Mouse (Mus musculus): ENCODE results near the gene Zbtb18. TPM values are rescaled to one million over a fixed set of nuclear protein-coding genes. Genes with fewer than 3 reads are reported as not detected.
A peak's percentile ranks its signal among the peaks of the same experiment; 100 is the strongest.

The Zbtb18 gene
- total RNA-seq, 2 experiments from 2014 or later, result 10.5 to 13.8 TPM

- ATAC-seq (replicated peaks; ENCODE audit: low FRiP score, poor library complexity, severe bottlenecking), result no peak
These were observed 28.8 kb downstream of the Zbtb18 start for GRCm38 (mm10) chr1:177470951-177471350.

- ATAC-seq (replicated peaks; ENCODE audit: low FRiP score, poor library complexity, severe bottlenecking), result no peak
These were observed 33.5 kb downstream of the Zbtb18 start for GRCm38 (mm10) chr1:177475542-177476197.

GRCm38 (mm10) chr1:177478578-177478977 is 36.4 kb downstream of the Zbtb18 start:
- no peak for ATAC-seq (replicated peaks; ENCODE audit: low FRiP score, poor library complexity, severe bottlenecking)

GRCm38 (mm10) chr1:177479356-177480004 is 37.3 kb downstream of the Zbtb18 start:
- ATAC-seq (replicated peaks; ENCODE audit: low FRiP score, poor library complexity, severe bottlenecking), result 0 out of 2 replicates have a peak, but pooled peaks have one; percentile 30

- no peak for ATAC-seq (replicated peaks; ENCODE audit: low FRiP score, poor library complexity, severe bottlenecking)
These were observed 41.5 kb downstream of the Zbtb18 start for GRCm38 (mm10) chr1:177483612-177484011.

GRCm38 (mm10) chr1:177484280-177484679 is 42.1 kb downstream of the Zbtb18 start:
- ATAC-seq (replicated peaks; ENCODE audit: low FRiP score, poor library complexity, severe bottlenecking), result no peak

- no peak for ATAC-seq (replicated peaks; ENCODE audit: low FRiP score, poor library complexity, severe bottlenecking)
These were observed 42.5 kb downstream of the Zbtb18 start for GRCm38 (mm10) chr1:177484680-177485079.

GRCm38 (mm10) chr1:177489844-177490243 is 47.7 kb downstream of the Zbtb18 start:
- ATAC-seq (replicated peaks; ENCODE audit: low FRiP score, poor library complexity, severe bottlenecking), result no peak

GRCm38 (mm10) chr1:177490808-177491207 is 48.7 kb downstream of the Zbtb18 start:
- ATAC-seq (replicated peaks; ENCODE audit: low FRiP score, poor library complexity, severe bottlenecking), result no peak

- ATAC-seq (replicated peaks; ENCODE audit: low FRiP score, poor library complexity, severe bottlenecking), result no peak
These were observed 49.1 kb downstream of the Zbtb18 start for GRCm38 (mm10) chr1:177491280-177491679.

- no peak for ATAC-seq (replicated peaks; ENCODE audit: low FRiP score, poor library complexity, severe bottlenecking)
These were observed 52.2 kb downstream of the Zbtb18 start for GRCm38 (mm10) chr1:177494306-177494705.

GRCm38 (mm10) chr1:177494913-177495542 is 52.9 kb downstream of the Zbtb18 start:
- ATAC-seq (replicated peaks; ENCODE audit: low FRiP score, poor library complexity, severe bottlenecking), result no peak

Other genes with a start within 250 kb of the Zbtb18 start
- gene Akt3, start 184.1 kb upstream of the Zbtb18 start, total RNA-seq (2015; ENCODE audit: low replicate concordance), result 5.8 and 8.2 TPM in 2 replicates
- 14.9 and 18.2 TPM in 2 replicates for gene Akt3, start 184.1 kb upstream of the Zbtb18 start, total RNA-seq (2017; ENCODE audit: low replicate concordance)

Measured in erythroblast, adult 5-6 weeks (primary cell).